ENCODE assay signal across 19 mouse cellular contexts in genomic region chr2:30453570-30453969, GRCm38 (mm10). TPM values are rescaled to one million over a fixed set of nuclear protein-coding genes. Genes with fewer than 3 reads are reported as not detected.
DNase-seq lines count a peak whose midpoint lies in the region; ATAC-seq and TF ChIP-seq lines count a peak whose summit lies in the region.
"Had no signal": no experiment of that assay in that cellular context is flagged by ENCODE, and none has a peak within 500 bp of the region (broad histone marks: within the 10 kb centered on the region; RNA-seq: fewer than 3 reads in every experiment).

No protein-coding gene starts in this region.

- no peak overlapping the region for H3K4me3 ChIP-seq in heart, embryonic 13.5 days
- H3K4me3 ChIP-seq in lung, embryonic 14.5 days (ENCODE audit: low read depth, low read length) = no peak overlapping the region
- H3K4me3 ChIP-seq in limb, embryonic 13.5 days = no peak overlapping the region
- H3K4me3 ChIP-seq: forebrain, embryonic 13.5 days; neural tube, embryonic 15.5 days had no signal

- H3K27me3 ChIP-seq in heart, embryonic 13.5 days (replicated peaks) = no peaks in the 10 kb centered on the region
- no peaks in the 10 kb centered on the region for H3K27me3 ChIP-seq in lung, embryonic 14.5 days (ENCODE audit: insufficient read depth, low read length)
- no peaks in the 10 kb centered on the region for H3K27me3 ChIP-seq in limb, embryonic 13.5 days
- H3K27me3 ChIP-seq: forebrain, embryonic 13.5 days; neural tube, embryonic 15.5 days had no signal

- ATAC-seq in heart, embryonic 13.5 days (ENCODE audit: extremely low read depth, insufficient number of reproducible peaks, low FRiP score, low TSS enrichment) = no peak
- ATAC-seq in lung, embryonic 14.5 days (ENCODE audit: insufficient read depth) = no peak
- ATAC-seq in limb, embryonic 13.5 days (ENCODE audit: low FRiP score, low read depth) = no peak
- ATAC-seq: forebrain, embryonic 13.5 days had no signal

- peaks cover 46% of the 10 kb centered on the region for H3K4me1 ChIP-seq in heart, embryonic 13.5 days
- H3K4me1 ChIP-seq in lung, embryonic 14.5 days (ENCODE audit: insufficient read depth) = no peaks in the 10 kb centered on the region
- peaks cover 20% of the 10 kb centered on the region; the same call in 1 of the 2 replicates for H3K4me1 ChIP-seq in limb, embryonic 13.5 days
- H3K4me1 ChIP-seq: forebrain, embryonic 13.5 days had no signal

- 0 out of 2 replicates have a peak overlapping the region, but pooled peaks have one; percentile 20 for H3K27ac ChIP-seq in heart, embryonic 13.5 days (replicated peaks)
- peak overlapping the region; percentile 48 for H3K27ac ChIP-seq in lung, embryonic 14.5 days (ENCODE audit: low read depth)
- H3K27ac ChIP-seq in limb, embryonic 13.5 days = peak overlapping the region; percentile 16; the same call in 1 of the 2 replicates
- H3K27ac ChIP-seq: forebrain, embryonic 13.5 days; hindbrain, embryonic 14.5 days; neural tube, embryonic 15.5 days had no signal

- H3K4me2 ChIP-seq in heart, embryonic 13.5 days = no peak overlapping the region
- no peak overlapping the region for H3K4me2 ChIP-seq in lung, embryonic 14.5 days
- no peak overlapping the region for H3K4me2 ChIP-seq in limb, embryonic 13.5 days (replicated peaks)
- H3K4me2 ChIP-seq: forebrain, embryonic 13.5 days; hindbrain, embryonic 14.5 days; neural tube, embryonic 15.5 days had no signal

- H3K9ac ChIP-seq in heart, embryonic 13.5 days = no peak overlapping the region
- H3K9ac ChIP-seq in lung, embryonic 14.5 days = no peak overlapping the region
- no peak overlapping the region for H3K9ac ChIP-seq in limb, embryonic 13.5 days
- H3K9ac ChIP-seq: forebrain, embryonic 13.5 days; hindbrain, embryonic 14.5 days; neural tube, embryonic 15.5 days had no signal

- H3K36me3 ChIP-seq in heart, embryonic 13.5 days = peaks cover 63% of the 10 kb centered on the region
- peaks cover 33% of the 10 kb centered on the region for H3K36me3 ChIP-seq in lung, embryonic 14.5 days (ENCODE audit: insufficient read depth)
- H3K36me3 ChIP-seq in limb, embryonic 13.5 days = peaks cover 44% of the 10 kb centered on the region

- H3K9me3 ChIP-seq in heart, embryonic 13.5 days = 0 out of 2 replicates have a peak, but pooled peaks cover 6% of the 10 kb centered on the region
- peaks cover 5% of the 10 kb centered on the region; the same call in 1 of the 2 replicates for H3K9me3 ChIP-seq in lung, embryonic 14.5 days (ENCODE audit: low read depth, low read length)
- H3K9me3 ChIP-seq in limb, embryonic 13.5 days = peaks cover 7% of the 10 kb centered on the region
- H3K9me3 ChIP-seq: forebrain, embryonic 13.5 days; neural tube, embryonic 15.5 days had no signal

- WGBS in heart, embryonic 13.5 days = 80% methylated on average over 3 of the region's 3 CpGs
- WGBS in lung, embryonic 14.5 days = 58% methylated on average over 3 of the region's 3 CpGs
- 90% methylated on average over 3 of the region's 3 CpGs for WGBS in limb, embryonic 13.5 days

- no peak for DNase-seq in heart, adult 8-10 months (ENCODE audit: low spot score)
- DNase-seq in lung, embryonic 14.5 days = no peak
- DNase-seq in lung, postnatal 10 days = no peak
- peak; percentile 70 for DNase-seq in NIH3T3 (ENCODE audit: low read depth)
- DNase-seq in right cerebral cortex, adult 2 months (ENCODE audit: low spot score in 2 of 2) = no peak
- no peak for DNase-seq in left cerebral cortex, adult 8-10 months (ENCODE audit: low spot score in 2 of 2)
- DNase-seq: cerebellum, adult 18-20 months; cerebellum, postnatal 25 days; gastrocnemius, postnatal 14 days; kidney, adult 8-10 months; kidney, postnatal 25 days; liver; right cerebral cortex, postnatal 14 days; spleen, adult 18-20 months had no signal

- no peak for TF ChIP-seq CTCF in lung, embryonic 14.5 days (IDR thresholded peaks at IDR 0.05; ENCODE audit: low read depth)

RNA-seq across cellular contexts. Expression of gene Ier5l, which starts 20.4 kb away (rescaled TPM):
- 0.96 and 1.0 TPM in 2 replicates for polyA plus RNA-seq in heart, embryonic 13.5 days (2015; fragmentation: Nextera tagmentation; extraction: Ambion mirVana)
- 1 to 10 TPM; 2.4 to 5.0 (median 4.3) TPM for total RNA-seq in heart, adult 8-10 months (2022)
- polyA plus RNA-seq in lung, embryonic 14.5 days (2014; fragmentation: Nextera tagmentation; extraction: Ambion mirVana) = 4.7 and 4.9 TPM in 2 replicates
- 2.9 and 3.0 TPM in 2 replicates for polyA plus RNA-seq in limb, embryonic 13.5 days (2015; fragmentation: Nextera tagmentation; extraction: Ambion mirVana)
- total RNA-seq in left cerebral cortex, adult 8-10 months (2022) = 10 to 100 TPM; 18.3 to 21.6 (median 19.8) TPM

RNA-seq across cellular contexts. Expression of gene Ptpa, which starts 37.7 kb away (rescaled TPM):
- 100.0 and 109 TPM in 2 replicates for polyA plus RNA-seq in heart, embryonic 13.5 days (2015; fragmentation: Nextera tagmentation; extraction: Ambion mirVana)
- 100 to 1,000 TPM in 1 of 4 experiments, 10 to 100 TPM in 3; 74.6 to 100 (median 83.0) TPM for total RNA-seq in heart, adult 8-10 months (2022)
- 85.7 and 95.5 TPM in 2 replicates for polyA plus RNA-seq in lung, embryonic 14.5 days (2014; fragmentation: Nextera tagmentation; extraction: Ambion mirVana)
- polyA plus RNA-seq in limb, embryonic 13.5 days (2015; fragmentation: Nextera tagmentation; extraction: Ambion mirVana) = 144 and 150 TPM in 2 replicates
- total RNA-seq in left cerebral cortex, adult 8-10 months (2022) = 100 to 1,000 TPM; 174 to 191 (median 186) TPM

RNA-seq across cellular contexts. Expression of gene Crat, which starts 38.0 kb away (rescaled TPM):
- polyA plus RNA-seq in heart, embryonic 13.5 days (2015; fragmentation: Nextera tagmentation; extraction: Ambion mirVana) = 74.5 and 76.8 TPM in 2 replicates
- 100 to 1,000 TPM; 490 to 636 (median 559) TPM for total RNA-seq in heart, adult 8-10 months (2022)
- polyA plus RNA-seq in lung, embryonic 14.5 days (2014; fragmentation: Nextera tagmentation; extraction: Ambion mirVana) = 28.0 and 30.3 TPM in 2 replicates
- polyA plus RNA-seq in limb, embryonic 13.5 days (2015; fragmentation: Nextera tagmentation; extraction: Ambion mirVana) = 28.0 and 31.1 TPM in 2 replicates
- total RNA-seq in left cerebral cortex, adult 8-10 months (2022) = 10 to 100 TPM; 52.0 to 65.8 (median 62.6) TPM
